ENCODE assay signal across 8 mouse cellular contexts in the genomic region with DNA sequence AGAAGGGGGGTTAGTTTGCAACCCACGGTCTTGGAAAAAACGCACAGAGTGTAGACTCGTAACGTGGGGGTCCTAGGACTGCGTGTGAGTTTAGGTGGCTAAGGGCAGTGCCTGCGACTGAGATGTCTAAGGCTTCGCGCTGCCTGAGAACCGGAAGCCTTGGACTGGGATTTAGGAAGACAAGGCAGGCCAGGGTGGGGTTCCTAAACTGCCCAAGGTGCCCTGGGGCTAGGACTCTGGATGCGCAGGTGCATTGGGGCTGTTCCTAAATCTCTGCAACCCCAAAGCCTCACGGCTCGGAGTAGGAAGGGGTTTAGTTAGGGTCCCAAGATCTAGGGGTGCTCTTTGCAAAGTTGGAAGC. TPM values are rescaled to one million over a fixed set of nuclear protein-coding genes. Genes with fewer than 3 reads are reported as not detected.
A peak's percentile ranks its signal among the peaks of the same experiment; 100 is the strongest.
DNase-seq lines count a peak whose midpoint lies in the region; ATAC-seq and TF ChIP-seq lines count a peak whose summit lies in the region.

No protein-coding gene starts in this region.

- TF ChIP-seq CTCF in E14TG2a.4 (conservative IDR thresholded peaks at IDR 0.05; ENCODE audit: low read length), result no peak
- TF ChIP-seq CTCF in olfactory bulb, adult 2 months (IDR thresholded peaks at IDR 0.05; ENCODE audit: insufficient read depth, low read depth, low read length), result no peak

- peaks cover 29% of the 10 kb centered on the region for H3K4me1 ChIP-seq in heart, embryonic 11.5 days (ENCODE audit: control insufficient read depth, insufficient read depth, low read length)
- peaks cover 47% of the 10 kb centered on the region for H3K4me1 ChIP-seq in E14TG2a.4 (replicated peaks; ENCODE audit: low read depth, low read length)
- H3K4me1 ChIP-seq in limb, embryonic 14.5 days (ENCODE audit: control insufficient read depth, insufficient read depth, low read length), result peaks cover 20% of the 10 kb centered on the region
- peaks cover 41% of the 10 kb centered on the region for H3K4me1 ChIP-seq in olfactory bulb, adult 2 months (ENCODE audit: control insufficient read depth, insufficient read depth, low read length)

- no peaks in the 10 kb centered on the region for H3K9me3 ChIP-seq in heart, embryonic 11.5 days (replicated peaks; ENCODE audit: control insufficient read depth, low read length)
- H3K9me3 ChIP-seq in E14TG2a.4 (ENCODE audit: low read length), result no peaks in the 10 kb centered on the region
- H3K9me3 ChIP-seq in limb, embryonic 14.5 days (ENCODE audit: control insufficient read depth, low read length), result no peaks in the 10 kb centered on the region

- peak overlapping the region; percentile 90 for H3K9ac ChIP-seq in heart, embryonic 11.5 days (ENCODE audit: low read depth, low read length)
- peak overlapping the region; percentile 84 for H3K9ac ChIP-seq in limb, embryonic 14.5 days (ENCODE audit: low read depth, low read length, severe bottlenecking)

- no peak for ATAC-seq in heart, embryonic 11.5 days (replicated peaks; ENCODE audit: insufficient number of reproducible peaks, low FRiP score, low TSS enrichment)
- ATAC-seq in erythroid progenitor cell, adult 5-6 weeks (replicated peaks; ENCODE audit: low FRiP score, poor library complexity, severe bottlenecking), result peak; percentile 32
- ATAC-seq in limb, embryonic 14.5 days (ENCODE audit: low FRiP score, low read depth), result no peak

- 0 out of 2 replicates have a peak overlapping the region, but pooled peaks have one; percentile 35 for H3K27ac ChIP-seq in heart, embryonic 11.5 days (ENCODE audit: low read depth, low read length)
- H3K27ac ChIP-seq in limb, embryonic 14.5 days (replicated peaks; ENCODE audit: low read depth, low read length), result no peak overlapping the region
- H3K27ac ChIP-seq in olfactory bulb, adult 2 months (ENCODE audit: insufficient read depth, low read depth, low read length), result no peak overlapping the region

- 0 out of 2 replicates have a peak, but pooled peaks cover 5% of the 10 kb centered on the region for H3K27me3 ChIP-seq in heart, embryonic 11.5 days (ENCODE audit: control insufficient read depth, insufficient read depth, low read length)
- H3K27me3 ChIP-seq in E14TG2a.4 (ENCODE audit: insufficient read depth, low read length), result peaks cover 28% of the 10 kb centered on the region
- H3K27me3 ChIP-seq in limb, embryonic 14.5 days (ENCODE audit: control insufficient read depth, insufficient read depth, low read length), result no peaks in the 10 kb centered on the region

- TF ChIP-seq POLR2A in limb, embryonic 14.5 days (IDR thresholded peaks at IDR 0.05; ENCODE audit: borderline replicate concordance, extremely low read depth, insufficient read depth, insufficient read length), result no peak
- TF ChIP-seq POLR2A in olfactory bulb, adult 2 months (IDR thresholded peaks at IDR 0.05; ENCODE audit: insufficient read depth, low read depth, low read length), result no peak

- WGBS in heart, embryonic 11.5 days (ENCODE audit: insufficient replicate concordance), result 2% methylated on average over 12 of the region's 12 CpGs
- WGBS in limb, embryonic 14.5 days, result under 1% methylated on average over 12 of the region's 12 CpGs
- WGBS in olfactory bulb, adult 2 months, result under 1% methylated on average over 12 of the region's 12 CpGs

- H3K36me3 ChIP-seq in heart, embryonic 11.5 days (ENCODE audit: control insufficient read depth, insufficient read depth, low read length), result no peaks in the 10 kb centered on the region
- H3K36me3 ChIP-seq in E14TG2a.4 (ENCODE audit: insufficient read depth, low read length), result peaks cover 25% of the 10 kb centered on the region
- H3K36me3 ChIP-seq in limb, embryonic 14.5 days (ENCODE audit: control insufficient read depth, insufficient read depth, low read length), result no peaks in the 10 kb centered on the region; the same call in 1 of the 2 replicates

- DNase-seq in heart, adult 11 months, result no peak
- DNase-seq in limb, embryonic 14.5 days (ENCODE audit: low spot score), result no peak
- no peak for DNase-seq in frontal cortex, postnatal 14 days (ENCODE audit: low spot score in 2 of 2)
- no peak for DNase-seq in left cerebral cortex, adult 8-10 months (ENCODE audit: low spot score in 2 of 2)

- H3K4me3 ChIP-seq in heart, embryonic 11.5 days (ENCODE audit: low read depth, low read length), result peak overlapping the region; percentile 88
- peak overlapping the region; percentile 89 for H3K4me3 ChIP-seq in E14TG2a.4 (replicated peaks; ENCODE audit: low read length)
- peak overlapping the region; percentile 92 for H3K4me3 ChIP-seq in limb, embryonic 14.5 days (replicated peaks; ENCODE audit: low read length)
- peak overlapping the region; percentile 98 for H3K4me3 ChIP-seq in olfactory bulb, adult 2 months (ENCODE audit: insufficient read depth, low read depth, low read length)

- peak overlapping the region; percentile 97 for H3K4me2 ChIP-seq in heart, embryonic 11.5 days
- H3K4me2 ChIP-seq in limb, embryonic 14.5 days (replicated peaks; ENCODE audit: low read depth, low read length, severe bottlenecking), result peak overlapping the region; percentile 97

RNA-seq across cellular contexts. Expression of a gene that starts 0.7 kb away (rescaled TPM):
- polyA plus RNA-seq in heart, embryonic 11.5 days (2014; fragmentation: Nextera tagmentation; extraction: Ambion mirVana), result 1.9 and 5.2 TPM in 2 replicates
- total RNA-seq in erythroid progenitor cell, adult 5-6 weeks (2015; ENCODE audit: low replicate concordance), result not detected in 2 replicates
- not detected in 2 replicates for total RNA-seq in erythroid progenitor cell, adult 5-6 weeks (2017; ENCODE audit: low replicate concordance)
- 6.1 and 11.0 TPM in 2 replicates for polyA plus RNA-seq in limb, embryonic 14.5 days (2012; rRNA removed)
- polyA plus RNA-seq in limb, embryonic 14.5 days (2014; fragmentation: Nextera tagmentation; extraction: Ambion mirVana), result 7.5 and 16.3 TPM in 2 replicates
- not detected in 2 replicates for polyA plus RNA-seq in olfactory bulb, adult 2 months (2012; ENCODE audit: insufficient read depth, insufficient read length, low replicate concordance, missing spikeins)
- total RNA-seq in left cerebral cortex, adult 8-10 months (2022), result 10 to 100 TPM; 26.0 to 42.5 (median 32.6) TPM

RNA-seq across cellular contexts. Expression of a gene that starts 28.1 kb away (rescaled TPM):
- 8.0 and 8.2 TPM in 2 replicates for polyA plus RNA-seq in heart, embryonic 11.5 days (2014; fragmentation: Nextera tagmentation; extraction: Ambion mirVana)
- total RNA-seq in erythroid progenitor cell, adult 5-6 weeks (2015; ENCODE audit: low replicate concordance), result 6.3 and 6.5 TPM in 2 replicates
- 4.4 and 8.4 TPM in 2 replicates for total RNA-seq in erythroid progenitor cell, adult 5-6 weeks (2017; ENCODE audit: low replicate concordance)
- polyA plus RNA-seq in limb, embryonic 14.5 days (2012; rRNA removed), result 29.7 and 36.0 TPM in 2 replicates
- 20.6 and 27.4 TPM in 2 replicates for polyA plus RNA-seq in limb, embryonic 14.5 days (2014; fragmentation: Nextera tagmentation; extraction: Ambion mirVana)
- not detected in 2 replicates for polyA plus RNA-seq in olfactory bulb, adult 2 months (2012; ENCODE audit: insufficient read depth, insufficient read length, low replicate concordance, missing spikeins)
- total RNA-seq in left cerebral cortex, adult 8-10 months (2022), result 10 to 100 TPM; 12.1 to 20.6 (median 15.1) TPM

RNA-seq across cellular contexts. Expression of a gene that starts 28.7 kb away (rescaled TPM):
- polyA plus RNA-seq in heart, embryonic 11.5 days (2014; fragmentation: Nextera tagmentation; extraction: Ambion mirVana), result 195 and 211 TPM in 2 replicates
- total RNA-seq in erythroid progenitor cell, adult 5-6 weeks (2015; ENCODE audit: low replicate concordance), result 186 and 189 TPM in 2 replicates
- 82.3 and 114 TPM in 2 replicates for total RNA-seq in erythroid progenitor cell, adult 5-6 weeks (2017; ENCODE audit: low replicate concordance)
- polyA plus RNA-seq in limb, embryonic 14.5 days (2012; rRNA removed), result 137 and 158 TPM in 2 replicates
- polyA plus RNA-seq in limb, embryonic 14.5 days (2014; fragmentation: Nextera tagmentation; extraction: Ambion mirVana), result 269 and 270 TPM in 2 replicates
- polyA plus RNA-seq in olfactory bulb, adult 2 months (2012; ENCODE audit: insufficient read depth, insufficient read length, low replicate concordance, missing spikeins), result not detected in 2 replicates
- 100 to 1,000 TPM; 257 to 274 (median 265) TPM for total RNA-seq in left cerebral cortex, adult 8-10 months (2022)

RNA-seq across cellular contexts. Expression of a gene that starts 29.0 kb away (rescaled TPM):
- polyA plus RNA-seq in heart, embryonic 11.5 days (2014; fragmentation: Nextera tagmentation; extraction: Ambion mirVana), result 38.2 and 38.7 TPM in 2 replicates
- total RNA-seq in erythroid progenitor cell, adult 5-6 weeks (2015; ENCODE audit: low replicate concordance), result 23.9 and 27.0 TPM in 2 replicates
- total RNA-seq in erythroid progenitor cell, adult 5-6 weeks (2017; ENCODE audit: low replicate concordance), result 16.9 and 19.5 TPM in 2 replicates
- polyA plus RNA-seq in limb, embryonic 14.5 days (2012; rRNA removed), result 58.9 and 76.0 TPM in 2 replicates
- 37.2 and 39.3 TPM in 2 replicates for polyA plus RNA-seq in limb, embryonic 14.5 days (2014; fragmentation: Nextera tagmentation; extraction: Ambion mirVana)
- 167 TPM in 1 of 2 replicates, not detected in the other for polyA plus RNA-seq in olfactory bulb, adult 2 months (2012; ENCODE audit: insufficient read depth, insufficient read length, low replicate concordance, missing spikeins)
- 10 to 100 TPM; 39.8 to 49.3 (median 44.1) TPM for total RNA-seq in left cerebral cortex, adult 8-10 months (2022)
